Mouse (Mus musculus) lung, embryonic 15.5 days (tissue): ENCODE results near the gene Tenm2. TPM values are rescaled to one million over a fixed set of nuclear protein-coding genes. Genes with fewer than 3 reads are reported as not detected.

Experiments used
- ATAC-seq: fragments of 200-750 bp; cut with Nextera tagmentation; 2 replicates; pipeline ENCODE4 v1.8.0; 2017; ENCODE audit warnings: moderate number of reproducible peaks, borderline replicate concordance; ENCODE audit not compliant: low FRiP score, low TSS enrichment; ENCODE audit errors: extremely low read depth
- H3K27ac ChIP-seq: fragments of 300-500 bp; sonication (generic); 2 replicates; pipeline ENCODE4 v1.5.1; 2015; ENCODE audit warnings: moderate library complexity, mild to moderate bottlenecking, inconsistent platforms
- H3K27me3 ChIP-seq: fragments of 300-500 bp; sonication (generic); 2 replicates; pipeline ENCODE4 v1.6.1; 2015; ENCODE audit warnings: inconsistent platforms
- H3K36me3 ChIP-seq: fragments of 300-500 bp; sonication (generic); 2 replicates; pipeline ENCODE4 v1.6.1; 2015; ENCODE audit warnings: inconsistent platforms
- H3K4me1 ChIP-seq: fragments of 300-500 bp; sonication (generic); 2 replicates; pipeline ENCODE4 v1.6.1; 2015; ENCODE audit warnings: inconsistent platforms
- H3K4me2 ChIP-seq: fragments of 300-500 bp; sonication (generic); 2 replicates; pipeline ENCODE4 v1.6.1; 2015; ENCODE audit warnings: inconsistent platforms, mild to moderate bottlenecking, moderate library complexity
- H3K4me3 ChIP-seq: fragments of 300-500 bp; sonication (generic); 2 replicates; pipeline ENCODE4 v1.5.1; 2015; ENCODE audit warnings: mild to moderate bottlenecking, inconsistent platforms
- H3K9ac ChIP-seq: fragments of 300-500 bp; sonication (generic); 2 replicates; pipeline ENCODE4 v1.6.1; 2015; ENCODE audit warnings: inconsistent platforms
- H3K9me3 ChIP-seq: fragments of 300-500 bp; sonication (generic); 2 replicates; pipeline ENCODE4 v1.6.1; 2016; ENCODE audit warnings: inconsistent platforms
- WGBS: fragments of 180-500 bp; shearing (Covaris S2); methylation state at CpG from one replicate; pipeline ENCODE4 v1.1.7; 2015; 5-methylcytosine and 5-hydroxymethylcytosine counted together
- polyA plus RNA-seq: library from polyadenylated mRNA; unstranded; fragments of >200 nt; fragmentation: Nextera tagmentation; extraction: Ambion mirVana; gene quantifications from 2 replicates; pipeline ENCODE4 v1.2.1, GENCODE M21; 2015

Tenm2 gene
- polyA plus RNA-seq, 1 experiment from 2014 or later: 0.44 TPM

DNA sequence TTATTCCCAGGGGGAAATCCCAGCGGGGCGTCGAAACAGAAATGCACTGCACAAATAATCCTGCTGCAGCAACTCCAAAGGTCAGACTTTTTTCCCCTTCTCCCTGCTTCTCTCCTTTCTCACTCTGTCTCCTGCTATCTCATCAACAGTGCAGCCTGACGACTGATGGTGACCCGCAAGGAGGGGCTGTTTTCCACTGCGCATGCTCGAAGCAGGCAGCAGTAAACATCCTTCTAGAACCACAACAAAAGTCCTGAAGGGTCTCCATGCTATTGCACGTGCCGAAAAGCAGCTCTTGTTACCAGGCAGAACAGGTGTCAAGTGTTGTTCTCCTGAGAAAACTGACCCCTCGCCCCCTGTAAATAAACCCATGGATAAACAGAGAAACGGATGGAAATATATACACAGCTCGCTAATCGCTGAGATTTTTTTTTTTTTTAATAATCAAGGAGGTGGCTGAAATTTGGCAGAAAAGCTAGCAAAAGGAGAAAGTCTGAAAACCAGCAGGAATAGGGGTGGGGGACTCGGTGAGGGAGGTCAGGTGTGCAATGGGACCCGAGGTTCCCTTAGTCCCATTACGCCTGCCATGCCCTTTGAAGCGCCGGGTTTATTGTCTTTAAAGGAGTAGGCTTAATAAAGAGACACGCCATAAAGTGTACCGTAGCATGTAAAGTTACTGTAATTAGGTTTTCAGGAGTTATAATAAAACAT, 958.4 kb downstream of the Tenm2 start:
- H3K27me3 ChIP-seq: peaks cover 77% of the 10 kb centered on the region
- H3K4me2 ChIP-seq: peak overlapping the region; percentile 18
- H3K4me1 ChIP-seq: peaks cover 9% of the 10 kb centered on the region; the same call in 1 of the 2 replicates
- no peak overlapping the region for H3K9ac ChIP-seq
- H3K36me3 ChIP-seq: no peaks in the 10 kb centered on the region
- H3K9me3 ChIP-seq: no peaks in the 10 kb centered on the region
- H3K4me3 ChIP-seq: no peak overlapping the region
- H3K27ac ChIP-seq: no peak overlapping the region
- no peak for ATAC-seq
- 48% methylated on average over 20 of the region's 20 CpGs for WGBS

DNA sequence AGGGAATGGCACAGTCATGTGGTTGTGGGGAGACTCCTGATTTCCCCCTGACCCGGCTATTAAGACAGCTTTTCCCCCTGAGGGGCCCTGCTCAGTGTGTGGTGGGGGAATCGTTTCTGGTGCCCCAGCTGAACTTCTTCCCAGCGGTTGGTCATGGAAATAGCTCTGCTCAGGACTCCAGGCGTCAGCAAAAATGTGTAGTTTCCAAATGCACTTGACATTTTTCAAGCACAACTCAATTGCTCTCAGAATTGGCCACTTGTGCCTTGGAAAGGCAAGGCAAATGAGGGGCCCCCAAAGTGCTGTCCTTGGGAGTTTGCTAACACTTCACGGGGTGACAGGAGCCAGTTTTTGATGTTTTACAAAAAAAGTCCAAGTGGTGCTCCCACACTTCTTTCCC, 959.7 kb downstream of the Tenm2 start:
- H3K4me1 ChIP-seq: peaks cover 9% of the 10 kb centered on the region; the same call in 1 of the 2 replicates
- 0 out of 2 replicates have a peak, but pooled peaks have one; percentile 39 for ATAC-seq
- H3K36me3 ChIP-seq: no peaks in the 10 kb centered on the region
- no peak overlapping the region for H3K9ac ChIP-seq
- no peak overlapping the region for H3K4me2 ChIP-seq
- no peak overlapping the region for H3K27ac ChIP-seq
- H3K4me3 ChIP-seq: no peak overlapping the region
- H3K27me3 ChIP-seq: peaks cover 76% of the 10 kb centered on the region
- no peaks in the 10 kb centered on the region for H3K9me3 ChIP-seq
- WGBS: 19% methylated on average over 5 of the region's 5 CpGs

DNA sequence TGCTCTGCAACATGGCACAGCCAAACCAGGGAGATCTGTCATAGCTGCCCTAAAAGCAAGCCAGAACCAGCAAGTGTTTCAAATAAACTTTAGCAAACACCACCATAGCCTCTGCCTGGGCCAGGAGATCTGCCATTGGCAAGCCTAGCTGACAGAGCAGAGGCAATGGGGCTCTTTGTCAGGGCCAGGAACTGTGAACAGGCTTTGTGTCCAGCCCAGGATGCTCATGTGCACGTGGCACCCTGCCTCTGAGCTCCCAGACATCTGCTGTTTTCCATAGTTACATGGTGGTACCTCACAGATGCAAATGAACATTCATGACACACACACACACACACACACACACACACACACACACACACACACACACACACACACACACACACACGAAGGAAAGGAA, 963.6 kb downstream of the Tenm2 start:
- Histone ChIP-seq H3K4me2 (no peak overlapping the region), H3K27me3 (peaks cover 67% of the 10 kb centered on the region), H3K9me3 (no peaks in the 10 kb centered on the region), H3K36me3 (no peaks in the 10 kb centered on the region), H3K9ac (no peak overlapping the region), H3K4me1 (peaks cover 9% of the 10 kb centered on the region; the same call in 1 of the 2 replicates), H3K27ac (no peak overlapping the region), H3K4me3 (no peak overlapping the region)
- ATAC-seq: no peak
- 70% methylated on average over 2 of the region's 2 CpGs for WGBS

DNA sequence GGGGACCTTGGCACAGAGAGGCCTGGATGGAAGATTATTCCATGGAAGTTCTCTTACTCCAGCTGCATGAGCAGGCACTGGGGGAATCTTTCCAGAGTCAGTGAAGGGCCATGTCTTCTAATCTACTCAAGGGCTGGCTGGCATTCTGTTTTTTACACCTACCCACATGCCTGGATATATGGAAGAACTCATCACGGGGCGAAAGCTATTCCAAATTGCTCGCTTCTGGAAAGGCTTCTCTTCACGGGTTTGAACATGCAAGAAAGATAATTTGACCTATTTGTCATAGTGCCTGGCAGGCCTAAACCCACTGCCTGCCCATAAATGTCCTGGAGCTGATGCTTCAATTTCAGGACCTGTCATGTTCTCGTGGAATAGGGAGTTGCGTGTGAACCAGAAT, 965.8 kb downstream of the Tenm2 start:
- no peak overlapping the region for H3K27ac ChIP-seq
- ATAC-seq: no peak
- H3K4me3 ChIP-seq: no peak overlapping the region
- H3K36me3 ChIP-seq: no peaks in the 10 kb centered on the region
- peaks cover 74% of the 10 kb centered on the region for H3K27me3 ChIP-seq
- H3K4me2 ChIP-seq: no peak overlapping the region
- 76% methylated on average over 6 of the region's 6 CpGs for WGBS
- no peak overlapping the region for H3K9ac ChIP-seq
- no peaks in the 10 kb centered on the region for H3K4me1 ChIP-seq
- H3K9me3 ChIP-seq: no peaks in the 10 kb centered on the region

DNA sequence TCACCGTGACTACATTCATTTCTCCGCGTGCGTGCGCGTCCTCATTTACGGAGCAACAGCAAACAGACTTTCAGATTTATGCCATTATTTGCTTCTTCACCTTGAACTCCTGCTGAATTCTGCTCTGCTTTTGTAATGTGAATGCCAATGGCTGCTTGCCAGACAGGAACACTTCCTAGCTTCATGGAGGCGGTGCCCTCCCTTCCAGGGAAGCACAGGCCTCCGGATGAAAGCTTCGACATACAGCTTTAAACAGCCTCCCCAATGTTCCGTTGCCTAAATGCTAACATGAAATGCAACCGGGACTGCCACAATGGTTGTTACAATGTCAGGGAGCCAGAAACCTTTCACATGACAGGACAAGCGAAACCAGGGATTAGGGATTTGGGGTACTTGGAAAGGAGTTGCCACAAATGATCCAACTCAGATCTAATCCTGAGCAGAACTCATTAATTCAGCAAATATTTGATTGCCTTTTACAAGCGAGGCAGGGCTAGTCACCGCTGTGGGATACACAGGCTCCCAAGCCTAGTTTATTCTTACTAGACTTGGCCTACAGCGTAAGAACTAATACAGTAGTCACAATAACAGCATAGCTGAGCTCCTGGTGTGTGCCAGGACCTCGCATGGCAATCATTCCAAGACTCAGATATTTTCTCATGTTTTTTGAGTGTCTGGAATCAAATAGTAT, 970.8 kb downstream of the Tenm2 start:
- 76% methylated on average over 17 of the region's 17 CpGs for WGBS
- Histone ChIP-seq H3K4me2 (no peak overlapping the region), H3K4me1 (no peaks in the 10 kb centered on the region), H3K9ac (no peak overlapping the region), H3K27me3 (peaks cover 34% of the 10 kb centered on the region), H3K9me3 (no peaks in the 10 kb centered on the region), H3K27ac (no peak overlapping the region), H3K36me3 (no peaks in the 10 kb centered on the region), H3K4me3 (no peak overlapping the region)
- ATAC-seq: no peak

DNA sequence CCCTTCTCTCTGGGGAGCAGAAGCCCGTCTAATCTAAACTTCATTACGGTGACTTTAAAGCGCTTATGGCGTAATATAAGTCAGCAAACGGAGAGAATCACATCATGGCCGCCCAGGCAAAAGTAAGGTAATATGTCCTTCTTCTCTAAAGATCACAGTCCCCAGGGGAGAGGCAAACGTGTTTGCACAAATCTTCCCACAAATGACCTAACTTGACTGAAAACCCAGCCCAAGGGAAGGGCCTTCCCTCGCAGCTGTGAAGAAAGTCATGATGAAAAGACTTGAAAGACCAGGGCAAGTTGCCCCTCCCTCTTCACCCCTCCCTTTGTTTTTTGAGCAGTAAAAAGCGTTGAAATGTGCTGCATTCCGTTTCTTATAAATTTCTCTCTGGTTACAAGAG, 971.9 kb downstream of the Tenm2 start:
- Histone ChIP-seq H3K9me3 (no peaks in the 10 kb centered on the region), H3K9ac (no peak overlapping the region), H3K36me3 (no peaks in the 10 kb centered on the region), H3K27me3 (peaks cover 24% of the 10 kb centered on the region), H3K4me1 (no peaks in the 10 kb centered on the region), H3K27ac (no peak overlapping the region), H3K4me3 (no peak overlapping the region), H3K4me2 (no peak overlapping the region)
- 62% methylated on average over 10 of the region's 10 CpGs for WGBS
- ATAC-seq: no peak

DNA sequence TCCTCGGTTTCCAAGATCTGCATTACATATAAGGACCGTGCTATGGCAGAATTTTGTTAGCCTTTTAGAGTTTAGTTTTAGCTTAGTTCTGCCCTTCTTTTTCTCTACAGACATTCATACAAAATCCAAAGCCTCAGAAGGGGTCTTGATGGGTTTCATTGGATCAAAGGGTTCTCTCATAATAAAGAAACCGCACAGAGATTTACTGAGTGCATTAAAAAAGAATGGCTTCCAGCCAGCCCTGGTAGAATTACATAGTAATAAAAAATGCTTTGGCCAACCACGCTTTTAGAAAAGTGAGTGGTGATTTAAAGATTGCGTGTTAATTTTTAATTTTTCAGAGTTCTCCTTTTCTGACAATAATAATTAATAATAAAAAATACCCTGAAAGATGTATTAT, 978.6 kb downstream of the Tenm2 start:
- 67% methylated on average over 5 of the region's 5 CpGs for WGBS
- Histone ChIP-seq H3K27ac (no peak overlapping the region), H3K9ac (no peak overlapping the region), H3K4me1 (no peaks in the 10 kb centered on the region), H3K9me3 (no peaks in the 10 kb centered on the region), H3K4me2 (no peak overlapping the region), H3K36me3 (no peaks in the 10 kb centered on the region), H3K4me3 (no peak overlapping the region), H3K27me3 (peaks cover 6% of the 10 kb centered on the region)
- ATAC-seq: no peak

DNA sequence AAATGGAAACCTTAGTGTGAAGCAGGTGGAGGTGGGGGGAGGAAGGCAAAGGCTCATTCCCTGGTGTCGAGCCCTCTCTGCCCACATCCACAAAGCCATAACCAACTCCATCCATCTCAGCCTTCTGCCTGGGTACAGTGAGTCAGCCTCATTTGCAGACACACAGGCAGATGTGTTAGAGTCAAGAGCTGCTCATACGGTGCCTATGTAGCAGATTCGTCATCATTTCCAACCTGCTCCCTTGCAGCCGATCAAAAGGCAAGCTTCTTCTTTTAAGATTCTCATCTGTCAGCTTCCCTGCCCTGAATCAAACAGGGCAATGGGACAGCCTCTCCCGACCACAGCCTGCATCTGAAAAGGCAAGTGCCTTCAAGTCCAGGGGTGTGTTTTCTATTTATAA, 979.0 kb downstream of the Tenm2 start:
- Histone ChIP-seq H3K4me1 (no peaks in the 10 kb centered on the region), H3K27me3 (peaks cover 6% of the 10 kb centered on the region), H3K36me3 (no peaks in the 10 kb centered on the region), H3K27ac (no peak overlapping the region), H3K9ac (no peak overlapping the region), H3K4me2 (no peak overlapping the region), H3K9me3 (no peaks in the 10 kb centered on the region), H3K4me3 (no peak overlapping the region)
- 68% methylated on average over 5 of the region's 5 CpGs for WGBS
- no peak for ATAC-seq

DNA sequence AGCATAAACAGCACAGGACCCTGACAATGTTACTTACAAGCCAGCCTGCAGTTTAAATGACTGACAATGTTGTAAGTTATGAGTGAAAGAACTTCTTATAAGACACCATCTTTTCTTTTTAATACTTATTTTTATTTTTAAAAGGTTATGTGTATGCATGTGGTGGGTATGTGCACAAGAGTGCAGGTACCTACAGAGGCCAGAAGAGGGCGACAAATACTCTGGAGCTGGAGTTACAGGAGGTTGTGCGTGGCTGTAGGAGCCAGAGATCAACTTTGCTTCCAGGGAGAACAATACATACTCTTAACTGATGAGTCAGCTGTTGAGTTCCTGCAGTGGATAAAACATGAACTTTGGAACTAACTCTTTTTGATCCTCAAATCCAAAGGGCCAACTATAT, 981.7 kb downstream of the Tenm2 start:
- no peak for ATAC-seq
- Histone ChIP-seq H3K36me3 (no peaks in the 10 kb centered on the region), H3K9ac (no peak overlapping the region), H3K4me2 (no peak overlapping the region), H3K27ac (no peak overlapping the region), H3K4me3 (no peak overlapping the region), H3K27me3 (peaks cover 6% of the 10 kb centered on the region), H3K4me1 (no peaks in the 10 kb centered on the region), H3K9me3 (no peaks in the 10 kb centered on the region)
- 84% methylated on average over 2 of the region's 2 CpGs for WGBS

DNA sequence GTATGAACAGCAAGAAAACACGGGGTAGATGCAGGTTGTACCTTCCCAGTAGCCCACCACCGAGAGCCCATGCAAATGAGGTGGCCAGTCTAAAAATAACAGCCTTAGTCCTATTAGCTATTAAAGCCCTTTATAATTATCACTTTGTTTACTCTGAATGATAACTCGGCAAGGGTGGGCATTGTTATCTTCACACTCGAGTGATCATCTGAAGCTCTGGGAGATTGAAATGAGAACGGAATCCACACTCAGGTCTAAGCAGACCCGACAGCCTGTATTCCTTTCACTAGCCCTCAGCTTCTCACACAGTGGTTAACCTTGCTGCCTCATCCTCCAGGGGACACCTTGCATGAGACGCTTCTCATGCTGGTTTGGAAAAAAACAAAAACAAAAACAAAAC, 985.7 kb downstream of the Tenm2 start:
- Histone ChIP-seq H3K4me2 (no peak overlapping the region), H3K4me3 (no peak overlapping the region), H3K9me3 (no peaks in the 10 kb centered on the region), H3K9ac (no peak overlapping the region), H3K4me1 (no peaks in the 10 kb centered on the region), H3K27me3 (peaks cover 3% of the 10 kb centered on the region; the same call in 1 of the 2 replicates), H3K36me3 (no peaks in the 10 kb centered on the region), H3K27ac (no peak overlapping the region)
- no peak for ATAC-seq
- WGBS: 42% methylated on average over 7 of the region's 7 CpGs

DNA sequence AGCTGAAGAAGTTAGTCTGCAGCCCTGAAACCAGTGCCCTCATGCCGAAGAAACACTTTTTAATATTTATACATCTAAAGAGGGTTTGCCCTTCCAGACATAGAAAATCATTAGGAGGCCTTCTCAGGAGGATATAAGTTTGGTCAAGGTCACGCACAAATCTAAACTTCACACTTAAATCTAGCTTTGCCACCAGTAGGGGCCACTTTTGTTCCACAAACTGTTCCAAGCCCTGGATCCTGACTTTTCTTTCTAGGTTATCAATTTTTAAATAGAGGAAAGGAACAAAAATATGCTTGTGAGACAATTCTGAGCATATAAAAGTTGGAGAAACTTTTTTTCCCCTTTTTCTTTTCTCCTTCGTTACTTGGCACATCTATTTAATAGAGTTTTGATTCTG, 989.6 kb downstream of the Tenm2 start:
- Histone ChIP-seq H3K27ac (no peak overlapping the region), H3K4me3 (no peak overlapping the region), H3K9me3 (no peaks in the 10 kb centered on the region), H3K9ac (no peak overlapping the region), H3K4me2 (no peak overlapping the region), H3K4me1 (peaks cover 7% of the 10 kb centered on the region), H3K36me3 (no peaks in the 10 kb centered on the region), H3K27me3 (peaks cover 3% of the 10 kb centered on the region; the same call in 1 of the 2 replicates)
- WGBS: 57% methylated on average over 3 of the region's 3 CpGs
- ATAC-seq: no peak

DNA sequence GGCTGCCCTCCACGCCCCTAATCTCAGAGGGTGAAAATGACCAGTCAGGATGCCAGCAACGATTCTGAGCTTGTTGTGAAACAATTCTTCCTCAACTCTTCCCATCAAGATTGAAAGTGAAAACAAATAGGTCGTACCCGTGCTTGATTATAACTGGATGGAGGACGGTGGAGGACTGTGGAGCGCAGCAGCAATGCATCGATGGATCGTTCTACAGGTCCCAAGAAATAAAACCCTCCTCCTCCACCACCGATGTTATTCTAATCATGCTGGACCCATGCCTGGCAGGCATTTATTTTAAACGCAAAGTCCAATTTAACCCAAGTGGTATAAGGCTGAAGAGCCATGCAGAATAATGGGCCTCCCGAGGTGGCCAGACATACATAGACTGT, 991.3 kb downstream of the Tenm2 start:
- WGBS: 69% methylated on average over 11 of the region's 11 CpGs

More for the DNA sequence above, 991.3 kb downstream of the Tenm2 start:
- H3K4me1 ChIP-seq: peaks cover 11% of the 10 kb centered on the region
- no peak overlapping the region for H3K4me2 ChIP-seq
- no peaks in the 10 kb centered on the region for H3K9me3 ChIP-seq
- no peak overlapping the region for H3K9ac ChIP-seq
- H3K36me3 ChIP-seq: no peaks in the 10 kb centered on the region
- peaks cover 3% of the 10 kb centered on the region; the same call in 1 of the 2 replicates for H3K27me3 ChIP-seq
- no peak overlapping the region for H3K4me3 ChIP-seq
- H3K27ac ChIP-seq: peak overlapping the region; percentile 63
- no peak for ATAC-seq
